Mouse (Mus musculus) kidney, adult 18-20 months (tissue): ENCODE measurements at regions not wholly inside any gene's neighbourhood (a gene's known extent, or its start where the extent isn't known, plus 50 kb on each side); places are given as distances from the start of the nearest gene placed in this dataset.

ENCODE experiments used
- DNase-seq: peaks from one replicate; pipeline ENCODE4 v3.0.0; 2021

GRCm38 (mm10) chr11:17763411-17763810 lies 190.3 kb downstream of the Etaa1 start:
- DNase-seq, result no peak

DNA sequence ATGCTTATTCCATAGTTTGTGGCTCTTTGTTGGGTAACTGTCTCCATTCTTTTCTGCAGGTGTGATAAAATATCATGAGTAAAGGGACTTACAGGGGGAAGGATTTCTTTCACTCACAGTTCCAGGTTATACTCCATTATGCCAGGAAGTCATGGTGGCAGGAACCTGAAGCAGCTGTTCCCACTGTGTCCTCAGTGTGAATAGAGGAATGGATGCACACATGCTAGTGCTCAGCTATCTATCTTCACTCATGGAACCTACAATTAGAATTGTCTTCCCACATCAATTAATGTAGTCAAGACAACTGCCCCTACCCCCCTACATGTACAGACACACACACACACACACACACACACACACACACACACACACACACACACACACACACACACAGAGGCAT lies 189.5 kb downstream of the Etaa1 start:
- no peak for DNase-seq

- DNase-seq, result no peak
Observed at GRCm38 (mm10) chr11:17768345-17768759, 185.3 kb downstream of the Etaa1 start.

DNA sequence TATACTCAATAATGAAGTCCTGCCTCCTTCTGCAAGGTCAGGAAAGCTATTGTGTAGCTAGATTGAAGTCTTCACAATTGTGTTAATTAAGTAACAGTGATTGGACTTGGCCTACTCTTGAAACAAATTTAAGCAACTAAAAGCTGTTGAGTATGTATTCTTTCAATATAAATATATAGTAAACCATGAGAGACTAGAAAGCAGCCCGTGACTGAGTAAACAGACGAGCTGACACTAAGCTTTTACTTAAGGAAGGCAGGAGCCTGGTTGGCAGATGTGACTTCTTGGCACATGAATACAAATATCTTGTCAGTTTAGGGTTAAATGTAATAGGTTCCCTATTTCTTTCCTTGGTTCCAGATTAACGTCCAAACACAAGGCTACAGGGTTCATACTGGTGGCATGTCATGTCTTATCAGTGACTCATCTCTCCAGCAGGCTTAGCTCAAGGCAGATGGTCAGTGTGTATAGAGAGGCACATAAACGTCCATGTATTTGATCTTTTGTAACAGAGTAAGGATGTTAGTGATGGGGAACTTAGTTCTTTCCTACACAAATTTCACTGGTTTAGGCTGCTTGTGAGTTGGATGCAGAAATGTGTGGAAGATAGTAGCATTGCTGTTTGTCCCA lies 184.7 kb downstream of the Etaa1 start:
- no peak for DNase-seq

DNA sequence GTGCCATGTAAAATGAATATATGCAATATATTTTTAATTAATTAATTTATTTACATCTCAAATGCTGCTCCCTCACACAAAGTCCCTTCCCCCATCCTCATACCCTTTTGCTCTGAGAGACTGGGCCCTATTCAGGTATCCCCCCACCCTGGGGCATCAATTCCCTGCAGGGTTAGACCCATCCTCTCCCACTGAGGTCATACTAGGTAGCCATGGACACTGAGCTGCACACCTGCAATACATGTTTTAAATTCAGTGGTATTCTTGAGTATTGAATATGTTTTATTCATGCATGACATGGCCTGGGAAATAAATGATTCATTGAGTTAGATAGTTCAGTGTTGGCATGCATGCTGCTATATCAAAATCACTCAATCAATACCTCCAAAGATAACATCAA lies 156.0 kb downstream of the Etaa1 start:
- no peak for DNase-seq

DNA sequence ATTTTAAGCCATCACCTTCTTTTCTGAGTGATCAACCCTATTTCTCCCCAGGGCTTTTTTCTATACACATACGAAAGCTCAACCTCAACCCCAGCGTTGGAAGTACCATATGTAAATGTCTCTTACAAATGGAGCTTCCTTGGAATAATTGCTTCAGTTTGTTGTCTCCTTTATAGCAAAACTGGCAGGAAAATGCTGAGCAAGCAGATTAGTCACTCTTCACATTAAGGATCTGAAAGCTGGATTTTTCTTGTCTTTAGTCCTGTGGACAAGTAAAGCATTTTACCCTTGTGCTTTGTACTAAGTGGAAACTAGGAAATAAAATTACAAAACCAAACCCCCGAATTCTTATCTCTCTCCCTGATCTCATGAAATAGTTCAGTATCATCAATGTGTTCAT lies 145.8 kb downstream of the Etaa1 start:
- DNase-seq, result no peak

- no peak for DNase-seq
Observed at GRCm38 (mm10) chr11:17811829-17812559, 141.7 kb downstream of the Etaa1 start.

GRCm38 (mm10) chr11:17842642-17843041 lies 111.0 kb downstream of the Etaa1 start:
- no peak for DNase-seq

DNA sequence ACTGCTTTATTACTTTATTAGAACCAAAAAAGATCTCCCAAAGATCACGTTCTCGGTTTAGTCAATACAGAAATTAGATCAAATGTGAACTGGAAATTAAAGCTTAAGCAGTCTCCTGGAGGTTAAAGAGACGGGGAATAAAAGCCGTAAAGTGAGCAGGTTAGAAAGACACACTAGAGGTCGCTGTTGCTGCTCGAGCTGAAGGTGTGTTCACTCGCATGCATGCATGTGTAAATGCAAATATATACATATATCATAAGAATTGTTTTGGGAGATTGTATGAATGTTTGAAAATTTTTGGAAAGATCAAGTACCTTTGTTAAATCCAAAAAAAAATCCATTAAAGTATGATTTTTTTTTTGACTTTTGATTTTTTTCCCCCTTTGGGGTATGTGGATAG lies 101.3 kb downstream of the Etaa1 start:
- no peak for DNase-seq

- DNase-seq, result no peak
Observed at GRCm38 (mm10) chr11:17853246-17853804, 100.3 kb downstream of the Etaa1 start.

DNA sequence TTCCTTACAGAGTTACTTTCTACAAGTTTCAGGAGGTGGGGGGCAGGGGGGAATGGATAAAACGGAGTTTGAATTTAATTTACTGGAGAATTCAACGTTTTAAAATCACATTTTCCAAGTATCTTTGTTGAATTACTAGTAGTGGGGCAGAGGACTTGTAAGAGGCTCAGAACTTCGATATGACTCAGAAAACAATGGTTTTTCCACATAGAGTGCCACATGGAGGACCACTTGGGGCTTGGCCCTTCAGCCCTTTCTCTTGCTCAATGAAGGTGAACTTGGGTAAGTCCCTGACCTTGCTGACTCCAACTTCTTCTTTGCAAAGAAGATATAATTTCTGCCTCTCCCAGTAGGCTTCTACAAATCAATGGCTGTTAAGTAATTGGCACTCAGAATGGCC lies 99.8 kb downstream of the Etaa1 start:
- DNase-seq, result no peak

DNA sequence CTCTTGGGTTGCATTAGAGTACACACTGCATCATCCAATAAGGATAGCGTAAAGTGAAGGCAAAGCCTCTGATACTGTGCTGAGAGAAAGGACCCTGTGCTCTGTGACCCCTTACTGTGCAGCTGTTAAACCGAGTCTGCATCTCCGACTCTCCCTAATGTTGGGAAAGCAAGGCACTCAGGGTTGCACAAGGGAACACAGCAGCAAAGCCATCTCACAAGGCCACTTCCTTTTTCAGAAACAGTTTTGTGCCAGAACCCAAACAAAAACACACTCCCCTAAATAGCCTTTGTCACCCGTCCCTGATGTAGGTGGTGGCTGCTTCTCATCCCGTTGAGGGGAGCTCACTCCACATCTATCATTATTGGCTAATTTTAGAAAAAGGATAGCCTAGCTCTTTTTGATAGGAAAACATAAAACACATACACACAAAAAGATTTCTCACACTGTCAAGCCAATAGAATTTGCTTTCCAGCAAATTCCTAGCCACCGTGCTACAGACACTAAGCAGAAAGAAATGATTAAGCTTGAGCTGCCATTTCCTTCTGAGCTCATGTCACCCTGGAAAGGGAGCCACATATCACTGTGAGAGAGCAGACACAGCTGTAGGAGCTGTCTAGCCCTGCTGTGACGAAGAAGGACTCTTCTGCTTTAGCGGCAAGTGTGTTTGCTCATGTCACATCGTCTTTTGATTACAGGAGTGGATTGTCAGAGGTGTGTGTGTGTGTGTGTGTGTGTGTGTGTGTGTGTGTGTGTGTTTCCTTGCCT lies 94.1 kb downstream of the Etaa1 start:
- no peak for DNase-seq

DNA sequence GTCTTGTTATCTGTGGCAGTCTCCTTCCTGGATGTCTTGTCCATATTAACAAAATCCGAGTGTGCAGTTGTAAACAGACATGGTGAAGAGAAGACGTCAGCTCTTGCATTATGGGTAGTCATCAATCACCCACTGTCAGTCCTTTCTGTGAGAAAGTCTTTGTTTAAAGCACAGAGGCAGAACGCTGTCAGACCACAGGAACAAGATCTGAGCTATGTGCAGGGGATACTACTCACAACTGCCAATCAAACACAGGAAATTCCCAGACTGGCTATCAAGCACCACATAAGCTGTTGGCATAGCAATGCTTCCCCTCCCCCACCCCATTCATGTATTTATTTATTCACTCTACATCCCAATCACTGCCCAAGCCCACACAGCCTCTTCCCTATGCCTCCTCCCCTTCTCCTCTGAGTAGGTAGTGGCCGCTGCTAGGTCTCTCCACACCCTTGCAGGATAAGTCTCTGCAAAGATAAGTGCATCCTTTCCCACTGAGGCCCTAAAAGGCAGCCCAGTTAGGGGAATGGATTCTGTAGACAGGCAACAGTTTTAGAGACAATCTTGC lies 88.8 kb downstream of the Etaa1 start:
- DNase-seq, result no peak

DNA sequence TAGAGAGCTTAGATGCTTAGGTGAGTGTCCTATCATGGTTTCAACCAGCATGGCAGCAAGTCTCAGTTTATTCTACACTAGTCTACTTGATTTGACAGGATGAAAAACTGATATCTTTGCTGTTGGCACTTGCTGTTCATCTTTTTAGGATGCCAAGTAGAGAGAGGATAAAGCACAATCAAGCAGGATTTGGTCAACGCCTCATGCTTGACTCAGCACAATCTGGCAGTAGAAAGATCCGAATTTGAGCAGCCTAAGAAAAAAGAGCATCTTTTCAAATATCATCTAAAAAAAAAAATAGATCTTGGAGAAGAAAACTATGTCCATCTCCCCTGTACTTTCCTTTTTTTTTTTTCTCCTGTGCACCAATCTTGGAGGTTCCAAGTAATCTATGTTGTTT lies 83.0 kb downstream of the Etaa1 start:
- DNase-seq, result no peak

DNA sequence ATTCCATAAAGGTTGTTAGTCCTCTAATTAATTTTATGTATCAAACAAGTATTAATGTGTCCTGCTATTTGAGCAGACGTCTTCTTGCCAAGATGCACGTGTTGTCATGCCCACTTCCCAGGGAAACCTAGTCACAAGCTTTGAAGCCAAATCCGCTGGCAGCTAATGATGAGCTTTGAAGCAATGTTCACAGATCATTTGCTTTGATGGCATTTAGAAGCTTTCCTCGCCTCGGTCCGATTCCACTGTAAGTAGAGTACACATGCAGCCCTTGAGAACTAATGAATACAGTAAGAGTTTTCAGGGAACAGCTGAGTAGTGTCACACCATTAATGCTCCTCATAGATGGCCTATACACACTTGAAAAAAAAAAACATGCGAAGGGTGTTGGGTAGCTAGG lies 81.8 kb downstream of the Etaa1 start:
- no peak for DNase-seq

GRCm38 (mm10) chr11:17883276-17883675 lies 70.4 kb downstream of the Etaa1 start:
- DNase-seq, result no peak
